Mouse (Mus musculus) thymus, postnatal 4 days (tissue): ENCODE results near the gene Kcnb1.

ENCODE experiments used
- DNase-seq: peaks from one replicate; pipeline ENCODE4 v3.0.0; 2021

Kcnb1 gene

GRCm38 (mm10) chr2:167058814-167059387 lies 131.1 kb downstream of the Kcnb1 start:
- no peak for DNase-seq

- no peak for DNase-seq
These were observed 131.8 kb downstream of the Kcnb1 start for GRCm38 (mm10) chr2:167058201-167058600.

GRCm38 (mm10) chr2:167056942-167057323 lies 133.0 kb downstream of the Kcnb1 start:
- no peak for DNase-seq

- no peak for DNase-seq
These were observed 133.6 kb downstream of the Kcnb1 start for GRCm38 (mm10) chr2:167056210-167056941.

- no peak for DNase-seq
These were observed 134.6 kb downstream of the Kcnb1 start for GRCm38 (mm10) chr2:167055386-167055785.

GRCm38 (mm10) chr2:167053127-167053844 lies 136.7 kb downstream of the Kcnb1 start:
- DNase-seq: no peak

- no peak for DNase-seq
These were observed 141.1 kb downstream of the Kcnb1 start for GRCm38 (mm10) chr2:167048698-167049358.

GRCm38 (mm10) chr2:167048223-167048622 lies 141.7 kb downstream of the Kcnb1 start:
- DNase-seq: no peak
